Mouse (Mus musculus) liver, embryonic 14 days (tissue): ENCODE results near the gene Olfr1331. TPM values are rescaled to one million over a fixed set of nuclear protein-coding genes. Genes with fewer than 3 reads are reported as not detected.

Experiments used
- polyA plus RNA-seq: library from polyadenylated mRNA; depleted of rRNA; stranded (reverse); fragments of >200 nt; gene quantifications from 2 replicates; pipeline ENCODE4 v1.2.3, GENCODE M21; 2012; rRNA removed

Olfr1331 gene
- polyA plus RNA-seq, result not detected in 2 replicates

GRCm38 (mm10) chr4:118864349-118864748 lies at the start of gene Olfr1331:
Gene Olfr1331, plus strand, starts transcription at chr4:118864649.

GRCm38 (mm10) chr4:118836179-118836578 lies 28.3 kb upstream of the Olfr1331 start, which contains the start of gene Olfr1333:
Gene Olfr1333, minus strand, starts transcription at chr4:118836279.

GRCm38 (mm10) chr4:118888297-118888696 lies 23.8 kb downstream of the Olfr1331 start, which contains the start of gene Olfr1330:
Gene Olfr1330, plus strand, starts transcription at chr4:118888597.

GRCm38 (mm10) chr4:118917365-118917764 lies 52.9 kb downstream of the Olfr1331 start, which contains the start of gene Olfr1329:
Gene Olfr1329, minus strand, starts transcription at chr4:118917465.

Other genes starting within 250 kb of the Olfr1331 start
- gene Cfap57, start 243.9 kb upstream of the Olfr1331 start, polyA plus RNA-seq, result 0.53 and 0.67 TPM in 2 replicates
- gene Ebna1bp2, start 243.8 kb upstream of the Olfr1331 start, polyA plus RNA-seq, result 60.5 and 62.5 TPM in 2 replicates
- gene Olfr62, start 205.7 kb upstream of the Olfr1331 start, polyA plus RNA-seq, result not detected in 2 replicates
- gene Olfr1342, start 171.9 kb upstream of the Olfr1331 start, polyA plus RNA-seq, result not detected in 2 replicates
- not detected in 2 replicates for gene Olfr1341, start 161.1 kb upstream of the Olfr1331 start, polyA plus RNA-seq
- gene Olfr1340, start 144.5 kb upstream of the Olfr1331 start, polyA plus RNA-seq, result not detected in 2 replicates
- gene Olfr1339, start 132.5 kb upstream of the Olfr1331 start, polyA plus RNA-seq, result not detected in 2 replicates
- gene Olfr1338, start 105.9 kb upstream of the Olfr1331 start, polyA plus RNA-seq, result not detected in 2 replicates
- gene Olfr1337, start 82.1 kb upstream of the Olfr1331 start, polyA plus RNA-seq, result not detected in 2 replicates
- not detected in 2 replicates for gene Olfr1335, start 54.7 kb upstream of the Olfr1331 start, polyA plus RNA-seq
- gene Olfr1333, start 28.4 kb upstream of the Olfr1331 start, polyA plus RNA-seq, result not detected in 2 replicates
- not detected in 2 replicates for gene Olfr1330, start 23.9 kb downstream of the Olfr1331 start, polyA plus RNA-seq
- gene Olfr1329, start 52.8 kb downstream of the Olfr1331 start, polyA plus RNA-seq, result not detected in 2 replicates
- gene Olfr1328, start 74.0 kb downstream of the Olfr1331 start, polyA plus RNA-seq, result not detected in 2 replicates
- gene Lao1, start 96.9 kb downstream of the Olfr1331 start, polyA plus RNA-seq, result not detected in 2 replicates
- gene Slc2a1, start 244.1 kb downstream of the Olfr1331 start, polyA plus RNA-seq, result 131 and 168 TPM in 2 replicates